Mouse (Mus musculus) hindbrain, embryonic 15.5 days (tissue): ENCODE measurements around the gene Dach2. TPM values are rescaled to one million over a fixed set of nuclear protein-coding genes. Genes with fewer than 3 reads are reported as not detected.
A peak's percentile ranks its signal among the peaks of the same experiment; 100 is the strongest.
"Not testable (repeated sequence)": the region's sequence is repeated elsewhere in the genome, so short reads cannot be mapped to it uniquely, and the experiment has no call there.

ENCODE experiments used
- ATAC-seq: fragments of 200-750 bp; cut with Nextera tagmentation; 2 replicates; pipeline ENCODE4 v1.8.0; 2017; ENCODE audit warnings: low read depth, moderate number of reproducible peaks, moderate TSS enrichment; ENCODE audit not compliant: low FRiP score
- H3K27ac ChIP-seq: fragments of 300-500 bp; sonication (generic); replicated peaks from 2 replicates; pipeline ENCODE4 v1.5.1; 2015; ENCODE audit warnings: mild to moderate bottlenecking, inconsistent platforms
- H3K27me3 ChIP-seq: fragments of 300-500 bp; sonication (generic); 2 replicates; pipeline ENCODE4 v1.6.1; 2015; ENCODE audit warnings: control low read depth, inconsistent platforms
- H3K36me3 ChIP-seq: fragments of 300-500 bp; sonication (generic); 2 replicates; pipeline ENCODE4 v1.6.1; 2015; ENCODE audit warnings: control low read depth, inconsistent platforms
- H3K4me1 ChIP-seq: fragments of 300-500 bp; sonication (generic); replicated peaks from 2 replicates; pipeline ENCODE4 v1.6.1; 2015; ENCODE audit warnings: control low read depth, inconsistent platforms
- H3K4me2 ChIP-seq: fragments of 300-500 bp; sonication (generic); 2 replicates; pipeline ENCODE4 v1.6.1; 2015; ENCODE audit warnings: moderate library complexity, mild to moderate bottlenecking, inconsistent platforms
- H3K4me3 ChIP-seq: fragments of 300-500 bp; sonication (generic); 2 replicates; pipeline ENCODE4 v1.5.1; 2015; ENCODE audit warnings: mild to moderate bottlenecking, inconsistent platforms
- H3K9ac ChIP-seq: fragments of 300-500 bp; sonication (generic); 2 replicates; pipeline ENCODE4 v1.6.1; 2015; ENCODE audit warnings: inconsistent platforms
- H3K9me3 ChIP-seq: fragments of 300-500 bp; sonication (generic); 2 replicates; pipeline ENCODE4 v1.6.1; 2016; ENCODE audit warnings: control low read depth, inconsistent platforms
- WGBS: fragments of 180-500 bp; shearing (Covaris S2); methylation state at CpG from one replicate; pipeline ENCODE4 v1.1.7; 2015; 5-methylcytosine and 5-hydroxymethylcytosine counted together
- polyA plus RNA-seq: library from polyadenylated mRNA; unstranded; fragments of >200 nt; fragmentation: Nextera tagmentation; extraction: Ambion mirVana; gene quantifications from 2 replicates; pipeline ENCODE4 v1.2.1, GENCODE M21; 2015

The Dach2 gene
- polyA plus RNA-seq, result 11.7 and 12.3 TPM in 2 replicates

DNA sequence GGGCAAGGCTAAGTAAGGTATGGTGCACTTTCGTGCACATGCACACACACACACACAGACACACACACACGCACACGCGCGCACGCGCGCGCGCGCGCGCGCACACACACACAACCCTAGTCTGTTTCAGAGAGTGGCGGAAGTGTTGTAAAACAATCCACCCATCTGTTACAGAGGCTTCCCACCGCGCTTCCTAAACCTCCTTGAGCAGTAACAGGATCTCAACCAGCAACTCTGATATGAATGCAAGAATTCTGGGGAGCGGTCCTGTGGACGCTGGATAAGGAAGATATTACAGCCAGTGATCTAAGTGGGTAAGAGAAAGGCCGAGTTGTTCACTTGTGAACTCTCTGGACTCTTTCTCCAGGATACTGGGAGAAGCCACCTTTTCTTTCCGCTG lies at the start of gene Dach2:
Gene Dach2, plus strand, starts transcription at position 107 of the 400 bp plus-strand sequence.
- Histone ChIP-seq H3K36me3 (no peaks in the 10 kb centered on the region), H3K27ac (peak within 1 kb of the TSS; percentile 55; the same call in 1 of the 2 replicates), H3K27me3 (no peaks in the 10 kb centered on the region), H3K9ac (peak within 1 kb of the TSS; percentile 47), H3K4me2 (peak within 1 kb of the TSS; percentile 76), H3K4me3 (peak within 1 kb of the TSS; percentile 58), H3K4me1 (no peaks in the 10 kb centered on the region), H3K9me3 (no peaks in the 10 kb centered on the region)
- 33% methylated on average over 21 of the region's 21 CpGs for WGBS
- peak; percentile 21; the same call in 1 of the 2 replicates for ATAC-seq

DNA sequence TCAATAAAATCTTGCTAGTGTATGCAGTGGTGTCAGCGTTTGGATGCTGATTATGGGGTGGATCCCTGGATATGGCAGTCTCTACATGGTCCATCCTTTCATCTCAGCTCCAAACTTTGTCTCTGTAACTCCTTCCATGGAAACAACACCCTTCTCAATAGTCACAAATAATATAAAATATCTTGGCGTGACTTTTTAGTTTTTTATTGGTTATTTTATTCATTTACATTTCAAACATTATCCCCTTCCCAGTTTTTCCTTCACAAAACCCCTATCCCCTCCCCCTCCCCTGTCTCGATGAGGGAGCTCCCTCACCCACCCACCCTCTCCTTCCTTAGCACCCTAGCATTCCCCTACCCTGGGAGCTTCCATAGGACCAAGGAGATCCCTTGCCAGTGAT lies 44.9 kb upstream of the Dach2 start:
- not testable (repeated sequence) for H3K4me2 ChIP-seq, H3K4me1 ChIP-seq, H3K36me3 ChIP-seq, H3K9me3 ChIP-seq, H3K4me3 ChIP-seq, ATAC-seq, H3K27ac ChIP-seq, H3K27me3 ChIP-seq, H3K9ac ChIP-seq
- 80% methylated on average over 2 of the region's 3 CpGs for WGBS

DNA sequence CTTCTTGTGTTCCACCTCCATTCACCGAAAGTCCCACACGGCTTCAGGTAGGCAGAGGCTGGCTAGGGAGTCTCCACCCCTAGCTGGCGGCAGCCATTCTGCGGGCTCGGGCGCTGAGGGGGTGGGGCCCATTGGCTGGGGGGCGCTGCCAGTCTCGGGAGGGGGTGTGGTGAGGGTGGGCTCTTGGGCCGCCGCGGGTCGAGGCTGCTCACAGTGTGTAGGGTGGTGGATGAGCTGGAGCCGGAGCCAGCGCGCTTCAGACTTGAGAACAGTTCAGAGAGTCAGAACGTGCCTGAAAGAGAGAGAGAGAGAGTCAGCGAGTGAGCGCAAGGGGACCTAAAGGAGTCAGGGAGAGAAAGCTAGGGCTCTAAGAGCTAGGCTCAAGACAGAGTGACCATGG lies 721 bp downstream of the Dach2 start:
- peak; percentile 99 for ATAC-seq
- H3K9me3 ChIP-seq, result no peaks in the 10 kb centered on the region
- no peaks in the 10 kb centered on the region for H3K27me3 ChIP-seq
- WGBS, result 16% methylated on average over 18 of the region's 18 CpGs
- H3K27ac ChIP-seq, result peak overlapping the region; percentile 55; the same call in 1 of the 2 replicates
- no peaks in the 10 kb centered on the region for H3K4me1 ChIP-seq
- peak overlapping the region; percentile 58 for H3K4me3 ChIP-seq
- H3K4me2 ChIP-seq, result peak overlapping the region; percentile 76
- H3K36me3 ChIP-seq, result no peaks in the 10 kb centered on the region
- H3K9ac ChIP-seq, result peak overlapping the region; percentile 47

DNA sequence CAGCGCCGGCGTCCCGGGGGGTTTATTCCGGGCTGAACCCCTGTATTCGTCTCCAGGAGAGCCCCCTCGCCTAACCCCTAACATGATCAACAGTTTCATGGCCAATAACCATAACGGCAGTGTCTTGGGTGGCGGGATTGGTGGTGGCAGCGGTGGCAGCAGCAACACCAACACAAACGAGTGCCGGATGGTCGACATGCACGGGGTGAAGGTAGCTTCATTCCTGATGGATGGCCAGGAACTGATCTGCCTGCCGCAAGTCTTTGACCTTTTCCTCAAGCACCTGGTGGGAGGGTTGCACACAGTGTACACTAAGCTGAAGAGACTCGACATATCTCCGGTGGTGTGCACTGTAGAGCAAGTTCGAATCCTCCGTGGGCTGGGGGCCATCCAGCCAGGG lies 1.2 kb downstream of the Dach2 start:
- WGBS, result 26% methylated on average over 19 of the region's 19 CpGs
- peak overlapping the region; percentile 47 for H3K9ac ChIP-seq
- no peak; the same call in none of the 2 replicates for ATAC-seq
- H3K36me3 ChIP-seq, result no peaks in the 10 kb centered on the region
- H3K4me1 ChIP-seq, result no peaks in the 10 kb centered on the region
- no peaks in the 10 kb centered on the region for H3K27me3 ChIP-seq
- peak overlapping the region; percentile 76 for H3K4me2 ChIP-seq
- H3K9me3 ChIP-seq, result no peaks in the 10 kb centered on the region
- H3K4me3 ChIP-seq, result peak overlapping the region; percentile 58
- peak overlapping the region; percentile 55; the same call in 1 of the 2 replicates for H3K27ac ChIP-seq

DNA sequence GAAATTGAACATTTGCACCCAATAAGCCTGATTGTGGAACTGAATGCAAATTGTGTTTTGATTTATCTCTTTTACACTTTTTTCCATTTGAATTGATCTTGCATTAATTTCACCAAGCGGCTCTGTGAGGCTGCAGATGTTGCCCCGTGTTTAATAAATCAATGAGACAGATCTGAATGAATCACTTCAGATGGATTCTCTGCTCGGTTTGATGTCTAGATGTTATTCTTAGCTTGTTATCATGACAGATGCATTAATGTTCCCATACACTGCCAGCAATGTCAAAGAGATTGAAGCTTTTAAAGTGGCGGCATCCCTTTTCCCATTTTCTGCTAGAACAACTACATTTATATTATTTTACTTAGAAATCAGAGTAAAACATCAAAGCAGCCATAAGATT lies 7.0 kb downstream of the Dach2 start:
- H3K4me1 ChIP-seq, result no peaks in the 10 kb centered on the region
- ATAC-seq, result no peak

DNA sequence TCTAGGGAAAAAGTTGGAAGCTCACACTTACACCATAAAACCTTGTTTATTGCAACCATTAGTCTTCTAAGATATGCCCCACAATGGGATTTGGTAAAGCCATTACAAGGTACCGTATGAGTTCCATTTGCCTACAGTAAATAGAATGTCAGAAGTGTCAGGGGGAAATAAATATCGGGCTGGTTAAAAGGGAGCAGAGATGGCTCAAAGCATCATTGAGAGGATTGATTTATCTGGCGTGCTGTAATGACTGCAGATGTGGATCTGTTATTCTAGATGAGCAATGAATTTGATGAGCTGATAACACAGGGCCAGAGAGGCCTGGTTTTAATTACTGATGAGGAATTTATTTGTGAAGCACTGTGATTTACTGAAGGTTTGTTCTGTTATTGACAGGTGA lies 40.8 kb downstream of the Dach2 start:
- H3K9ac ChIP-seq, result no peak overlapping the region
- no peak overlapping the region for H3K4me3 ChIP-seq
- whole genome bisulfite sequencing, result 55% methylated on average over 3 of the region's 3 CpGs
- no peaks in the 10 kb centered on the region for H3K9me3 ChIP-seq
- no peaks in the 10 kb centered on the region for H3K36me3 ChIP-seq
- no peaks in the 10 kb centered on the region for H3K4me1 ChIP-seq
- no peak overlapping the region for H3K4me2 ChIP-seq
- no peaks in the 10 kb centered on the region for H3K27me3 ChIP-seq
- no peak for ATAC-seq
- H3K27ac ChIP-seq, result no peak overlapping the region

More for the DNA sequence above, 7.0 kb downstream of the Dach2 start:
- H3K4me2 ChIP-seq, result peak overlapping the region; percentile 15; the same call in 1 of the 2 replicates
- no peaks in the 10 kb centered on the region for H3K27me3 ChIP-seq
- WGBS, result 37% methylated on average over 4 of the region's 4 CpGs
- no peak overlapping the region for H3K4me3 ChIP-seq
- no peak overlapping the region for H3K9ac ChIP-seq
- H3K9me3 ChIP-seq, result no peaks in the 10 kb centered on the region
- no peak overlapping the region for H3K27ac ChIP-seq
- no peaks in the 10 kb centered on the region for H3K36me3 ChIP-seq

DNA sequence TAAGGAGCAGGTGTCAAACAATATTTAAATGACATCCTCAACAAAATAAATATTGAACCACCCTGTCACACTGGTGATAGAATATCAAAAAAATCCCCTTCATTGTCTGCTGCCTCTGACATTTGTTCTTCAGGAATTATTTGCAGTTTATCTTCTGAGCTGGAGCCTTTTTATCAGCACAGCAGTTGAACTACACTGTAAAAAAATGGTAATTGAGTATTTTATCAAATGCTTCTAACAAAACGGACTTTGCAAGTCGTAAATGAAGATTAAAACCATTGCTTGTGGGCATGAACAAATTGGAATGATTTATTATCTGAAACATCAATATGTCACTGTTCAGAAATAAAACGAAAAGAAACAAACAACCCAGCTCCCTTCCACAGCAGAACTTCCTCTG lies 97.1 kb downstream of the Dach2 start:
- no peak for ATAC-seq
- 36% methylated on average over 3 of the region's 3 CpGs for WGBS
- Histone ChIP-seq H3K27ac (no peak overlapping the region), H3K4me3 (no peak overlapping the region), H3K36me3 (no peaks in the 10 kb centered on the region), H3K9me3 (no peaks in the 10 kb centered on the region), H3K4me1 (no peaks in the 10 kb centered on the region), H3K9ac (no peak overlapping the region), H3K4me2 (no peak overlapping the region), H3K27me3 (no peaks in the 10 kb centered on the region)

DNA sequence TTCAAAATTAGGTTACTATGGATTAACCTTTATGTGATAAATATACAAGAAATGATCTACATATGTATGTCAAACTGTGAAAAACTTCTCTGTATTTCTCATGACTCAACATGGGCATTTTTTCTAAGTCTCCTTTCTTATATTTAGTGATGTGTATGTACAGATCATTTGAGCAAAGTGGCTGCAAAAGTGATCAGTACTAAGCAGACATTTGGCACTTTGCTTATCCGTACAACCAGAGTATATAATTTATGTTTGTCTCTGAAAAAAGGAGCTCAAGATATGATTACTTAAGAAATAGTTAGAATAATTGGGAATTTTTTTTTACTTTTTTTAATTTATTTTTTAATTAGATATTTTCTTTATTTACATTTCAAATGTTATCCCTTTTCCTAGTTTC lies 111.4 kb downstream of the Dach2 start:
- Histone ChIP-seq H3K9me3 (no peaks in the 10 kb centered on the region), H3K4me1 (no peaks in the 10 kb centered on the region), H3K27ac (no peak overlapping the region), H3K4me3 (no peak overlapping the region), H3K4me2 (no peak overlapping the region), H3K27me3 (no peaks in the 10 kb centered on the region), H3K36me3 (no peaks in the 10 kb centered on the region), H3K9ac (no peak overlapping the region)
- WGBS, result 90% methylated on average over 1 of the region's 1 CpGs
- ATAC-seq, result no peak

DNA sequence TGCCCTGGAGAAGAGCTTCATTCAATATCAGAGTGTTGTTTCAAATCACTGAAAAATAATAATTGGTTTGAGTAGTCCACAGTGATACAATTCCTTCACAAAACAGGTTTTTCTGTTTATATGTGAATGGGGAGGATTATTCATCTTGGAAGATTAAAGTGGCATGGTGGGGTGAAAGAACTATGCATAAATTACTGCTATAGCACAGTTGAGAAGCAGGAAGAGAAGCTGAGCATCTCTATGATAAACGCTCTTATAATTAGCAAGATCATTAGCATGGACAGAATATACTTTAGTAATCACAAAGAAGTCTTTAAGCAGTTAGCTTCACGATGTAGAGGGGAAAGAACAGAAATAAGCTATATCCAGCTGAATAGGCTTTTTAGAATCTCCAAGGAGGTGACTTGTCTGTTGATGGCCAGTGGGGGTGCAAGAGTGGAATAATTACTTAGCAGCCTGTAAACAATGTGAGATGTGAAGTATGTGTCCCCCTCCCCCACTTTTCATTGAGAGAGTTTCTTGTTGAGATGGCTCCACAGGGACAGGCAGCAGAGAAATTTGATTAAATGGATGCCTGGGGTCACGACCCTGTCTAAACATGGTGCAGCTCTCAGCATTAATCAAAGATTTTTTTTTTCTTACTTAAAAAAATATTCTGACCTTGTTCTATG lies 124.3 kb downstream of the Dach2 start:
- ATAC-seq, result no peak
- Histone ChIP-seq H3K27me3 (no peaks in the 10 kb centered on the region), H3K4me1 (no peaks in the 10 kb centered on the region), H3K27ac (no peak overlapping the region), H3K4me2 (no peak overlapping the region), H3K9ac (no peak overlapping the region), H3K36me3 (no peaks in the 10 kb centered on the region), H3K4me3 (no peak overlapping the region), H3K9me3 (no peaks in the 10 kb centered on the region)
- 33% methylated on average over 3 of the region's 3 CpGs for WGBS

DNA sequence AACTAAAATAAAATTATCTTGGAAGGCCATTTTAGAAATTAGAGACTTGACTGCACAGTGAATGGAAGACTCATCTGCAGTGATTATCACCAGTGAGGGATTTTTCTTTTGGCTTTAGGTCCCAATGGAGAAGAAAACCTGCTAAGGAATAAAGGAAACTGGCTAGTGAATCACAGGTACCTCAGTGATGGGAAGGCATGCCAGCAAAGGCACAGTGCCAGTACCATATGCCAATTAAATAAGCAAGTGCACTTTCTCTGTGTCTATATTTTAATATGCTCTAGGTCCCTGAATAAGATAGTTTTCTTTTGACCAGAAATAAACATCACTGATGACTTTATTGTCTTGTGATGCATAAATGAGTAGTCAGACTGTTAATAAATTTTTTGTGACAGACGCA lies 184.8 kb downstream of the Dach2 start:
- H3K27me3 ChIP-seq, result no peaks in the 10 kb centered on the region
- no peaks in the 10 kb centered on the region for H3K9me3 ChIP-seq
- no peak overlapping the region for H3K4me3 ChIP-seq
- no peak for ATAC-seq
- H3K4me2 ChIP-seq, result no peak overlapping the region
- H3K27ac ChIP-seq, result no peak overlapping the region
- H3K36me3 ChIP-seq, result no peaks in the 10 kb centered on the region
- no peak overlapping the region for H3K9ac ChIP-seq
- 62% methylated on average over 1 of the region's 1 CpGs for WGBS
- no peaks in the 10 kb centered on the region for H3K4me1 ChIP-seq

DNA sequence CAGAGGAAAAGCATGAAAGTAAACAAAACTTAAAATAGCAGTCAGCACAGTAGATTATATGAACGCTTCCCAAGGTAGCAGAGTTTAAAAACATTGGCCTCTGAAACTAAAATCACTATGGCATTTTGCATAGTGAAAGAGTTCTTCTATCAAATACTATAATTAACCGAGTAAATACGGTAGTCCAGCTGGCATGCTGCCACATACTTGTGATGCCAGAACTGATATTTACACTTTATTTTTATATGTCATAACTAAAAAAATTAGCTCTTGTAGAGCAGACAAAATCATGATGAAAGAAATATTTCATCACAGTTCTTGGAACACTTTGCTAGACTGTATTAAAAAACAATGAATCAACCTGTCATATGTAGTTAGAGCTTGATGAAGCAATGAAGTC lies 247.8 kb downstream of the Dach2 start:
- 72% methylated on average over 3 of the region's 3 CpGs for WGBS
- no peak overlapping the region for H3K27ac ChIP-seq
- H3K4me1 ChIP-seq, result no peaks in the 10 kb centered on the region
- ATAC-seq, result no peak
- no peak overlapping the region for H3K9ac ChIP-seq
- H3K4me3 ChIP-seq, result no peak overlapping the region
- no peaks in the 10 kb centered on the region for H3K36me3 ChIP-seq
- H3K4me2 ChIP-seq, result no peak overlapping the region
- no peaks in the 10 kb centered on the region for H3K9me3 ChIP-seq
- no peaks in the 10 kb centered on the region for H3K27me3 ChIP-seq

DNA sequence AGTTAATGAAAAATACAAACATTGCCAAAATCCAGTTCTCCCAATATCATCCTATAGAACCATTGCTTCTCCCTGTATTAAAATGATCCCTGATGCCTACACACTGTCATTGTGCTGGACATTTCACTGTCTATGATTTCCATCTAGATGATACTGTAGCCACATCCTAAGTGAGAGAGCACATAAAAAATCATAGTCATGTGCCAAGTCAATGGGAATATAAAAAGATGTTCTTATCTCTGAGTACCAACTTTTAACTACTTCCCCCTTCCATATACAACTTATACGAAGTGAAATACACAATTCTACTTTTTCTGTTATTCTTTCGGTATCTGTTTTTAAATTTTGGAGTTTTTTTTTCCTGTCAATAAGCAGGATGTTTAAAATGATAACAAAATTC lies 266.6 kb downstream of the Dach2 start:
- no peaks in the 10 kb centered on the region for H3K27me3 ChIP-seq
- ATAC-seq, result no peak
- WGBS, result 83% methylated on average over 2 of the region's 2 CpGs

DNA sequence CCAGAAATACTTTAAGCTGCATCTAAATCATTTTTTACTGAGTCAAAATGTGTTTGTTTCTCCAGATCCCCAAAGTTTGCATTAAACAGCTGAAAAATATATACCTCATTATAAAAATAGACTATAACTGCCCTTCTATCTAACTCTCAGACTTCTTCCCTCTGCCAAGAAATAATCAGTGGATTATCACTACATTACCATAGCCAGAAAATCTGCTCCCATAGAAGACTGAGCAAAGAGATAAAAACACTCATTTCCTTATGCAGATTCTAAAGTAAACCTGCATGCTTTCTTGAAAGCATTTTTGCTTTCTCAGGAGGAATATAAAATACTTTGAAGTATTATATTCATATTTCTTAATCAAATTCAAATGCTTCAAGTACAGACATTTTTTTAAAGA lies 368.8 kb downstream of the Dach2 start:
- no peaks in the 10 kb centered on the region for H3K27me3 ChIP-seq
- no peak overlapping the region for H3K9ac ChIP-seq
- no peak for ATAC-seq
- H3K4me3 ChIP-seq, result no peak overlapping the region
- H3K4me2 ChIP-seq, result no peak overlapping the region
- no peak overlapping the region for H3K27ac ChIP-seq
- no peaks in the 10 kb centered on the region for H3K36me3 ChIP-seq
- no peaks in the 10 kb centered on the region for H3K9me3 ChIP-seq
- no peaks in the 10 kb centered on the region for H3K4me1 ChIP-seq

More for the DNA sequence above, 266.6 kb downstream of the Dach2 start:
- Histone ChIP-seq H3K4me3 (no peak overlapping the region), H3K4me1 (no peaks in the 10 kb centered on the region), H3K4me2 (no peak overlapping the region), H3K27ac (no peak overlapping the region), H3K9me3 (no peaks in the 10 kb centered on the region), H3K9ac (no peak overlapping the region), H3K36me3 (no peaks in the 10 kb centered on the region)
